Mouse (Mus musculus) inflammation-experienced regulatory T-cells, adult 16 weeks (primary cell): Measurements from ENCODE around the gene Trim33. TPM values are rescaled to one million over a fixed set of nuclear protein-coding genes. Genes with fewer than 3 reads are reported as not detected.

Experiments
- polyA plus RNA-seq: library from polyadenylated mRNA; unstranded; fragments of 100-300 nt; shearing (Covaris generic); gene quantifications from one replicate; pipeline ENCODE4 v1.2.1, GENCODE M21; 2017

The Trim33 gene
- polyA plus RNA-seq: 21.3 TPM

GRCm38 (mm10) chr3:103279182-103280149 is at the start of gene Trim33:
Gene Trim33 (plus strand): TSS chr3:103279293.

Other genes with a start within 250 kb of the Trim33 start
- 64.1 TPM for gene Nras, start 221.0 kb upstream of the Trim33 start, polyA plus RNA-seq
- 3.3 TPM for gene Ampd1, start 205.3 kb upstream of the Trim33 start, polyA plus RNA-seq
- gene Dennd2c, start 176.7 kb upstream of the Trim33 start, polyA plus RNA-seq: 1.4 TPM
- 166 TPM for gene Bcas2, start 107.6 kb upstream of the Trim33 start, polyA plus RNA-seq